Mouse (Mus musculus) midbrain, embryonic 10.5 days (tissue): ENCODE measurements at regions not wholly inside any gene's neighbourhood (a gene's known extent, or its start where the extent isn't known, plus 50 kb on each side); places are given as distances from the start of the nearest gene placed in this dataset.

Source experiments
- DNase-seq: peaks from one replicate; pipeline ENCODE4 v3.0.0-alpha.2; 2017; ENCODE audit warnings: low spot score
- H3K27ac ChIP-seq: fragments of 300-500 bp; sonication (generic); replicated peaks from 2 replicates; pipeline ENCODE4 v1.5.1; 2016; ENCODE audit warnings: mild to moderate bottlenecking
- H3K27me3 ChIP-seq: fragments of 300-500 bp; sonication (generic); 2 replicates; pipeline ENCODE4 v1.6.1; 2016; ENCODE audit warnings: low read depth, mild to moderate bottlenecking; ENCODE audit not compliant: poor library complexity, severe bottlenecking
- H3K36me3 ChIP-seq: fragments of 300-500 bp; sonication (generic); 2 replicates; pipeline ENCODE4 v1.6.1; 2016; ENCODE audit warnings: mild to moderate bottlenecking, moderate library complexity
- H3K4me1 ChIP-seq: fragments of 300-500 bp; sonication (generic); 2 replicates; pipeline ENCODE4 v1.6.1; 2016
- H3K4me3 ChIP-seq: fragments of 300-500 bp; sonication (generic); 2 replicates; pipeline ENCODE4 v1.5.1; 2016; ENCODE audit warnings: mild to moderate bottlenecking, moderate library complexity
- H3K9me3 ChIP-seq: fragments of 300-500 bp; sonication (generic); replicated peaks from 2 replicates; pipeline ENCODE4 v1.6.1; 2016; ENCODE audit warnings: mild to moderate bottlenecking
- WGBS: fragments of 180-500 bp; shearing (Covaris S2); methylation state at CpG from one replicate; pipeline ENCODE4 v1.1.7; 2016; 5-methylcytosine and 5-hydroxymethylcytosine counted together

DNA sequence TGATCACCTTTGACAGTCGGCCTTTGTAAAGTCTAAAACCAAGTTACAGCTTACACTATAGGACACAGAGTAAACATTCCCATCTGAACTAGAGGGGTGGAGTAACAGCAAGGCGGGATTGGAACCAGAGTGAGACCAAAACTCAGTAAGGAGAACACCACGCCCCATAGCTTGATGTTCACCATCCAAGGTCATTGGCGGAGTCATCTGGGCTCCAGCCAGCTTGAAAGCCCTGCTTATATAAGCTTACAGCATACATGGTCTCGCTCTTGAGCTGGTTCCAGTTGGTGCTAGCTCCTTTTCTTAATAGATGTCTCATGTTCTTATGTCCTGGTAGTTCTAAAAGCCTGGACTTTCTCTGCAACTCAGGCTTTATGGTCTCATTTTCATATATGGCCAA, 236.4 kb upstream of the Gm21798 start:
- no peak overlapping the region for H3K4me3 ChIP-seq
- H3K4me1 ChIP-seq = no peaks in the 10 kb centered on the region
- H3K9me3 ChIP-seq = no peaks in the 10 kb centered on the region
- no peak overlapping the region for H3K27ac ChIP-seq
- no peaks in the 10 kb centered on the region for H3K36me3 ChIP-seq
- no peak for DNase-seq
- WGBS = 90% methylated on average over 5 of the region's 5 CpGs
- no peaks in the 10 kb centered on the region for H3K27me3 ChIP-seq

DNA sequence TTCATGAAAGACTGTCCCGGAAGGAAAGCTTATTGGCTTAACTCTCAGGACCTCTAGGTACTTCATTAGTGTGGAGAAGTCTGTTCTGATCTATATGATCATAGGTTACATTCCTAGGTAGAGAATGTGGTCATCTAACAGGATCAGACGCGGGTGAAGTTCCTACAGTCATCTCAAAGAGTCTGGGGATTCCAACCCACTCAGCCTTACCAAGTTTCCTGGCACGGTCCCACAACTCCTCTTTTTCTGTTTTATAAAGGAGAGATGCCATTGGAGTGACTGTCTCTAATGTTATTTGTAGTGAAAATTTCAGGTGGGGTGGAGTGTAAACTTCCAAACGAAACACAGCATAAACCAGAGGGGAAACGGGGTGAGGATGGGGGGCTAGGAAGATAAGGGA, 233.4 kb upstream of the Gm21798 start:
- H3K36me3 ChIP-seq = no peaks in the 10 kb centered on the region
- 92% methylated on average over 6 of the region's 6 CpGs for WGBS
- no peaks in the 10 kb centered on the region for H3K9me3 ChIP-seq
- H3K27ac ChIP-seq = no peak overlapping the region
- H3K27me3 ChIP-seq = no peaks in the 10 kb centered on the region
- no peaks in the 10 kb centered on the region for H3K4me1 ChIP-seq
- no peak for DNase-seq
- no peak overlapping the region for H3K4me3 ChIP-seq

DNA sequence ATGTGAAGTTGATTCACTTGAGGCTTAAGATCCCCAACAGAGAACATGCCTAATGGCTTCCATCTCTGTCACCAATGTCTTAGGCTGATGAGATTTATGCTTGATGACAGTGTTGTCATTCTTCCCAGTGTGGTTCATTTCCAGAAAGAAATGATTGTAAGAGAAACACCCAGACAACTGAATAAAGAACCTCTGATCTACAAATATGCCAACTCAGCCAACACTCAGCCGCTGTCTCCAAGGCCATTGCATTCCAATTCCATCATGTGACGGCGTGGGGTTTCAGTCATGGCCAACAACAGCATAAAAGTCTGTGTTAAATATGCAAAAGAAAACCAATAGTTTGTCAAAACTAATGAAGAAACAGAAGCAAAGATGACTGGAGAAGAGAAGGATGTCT, 230.7 kb upstream of the Gm21798 start:
- Histone ChIP-seq H3K27me3 (no peaks in the 10 kb centered on the region), H3K4me3 (no peak overlapping the region), H3K27ac (no peak overlapping the region), H3K9me3 (no peaks in the 10 kb centered on the region), H3K4me1 (peaks cover 12% of the 10 kb centered on the region), H3K36me3 (no peaks in the 10 kb centered on the region)
- no peak for DNase-seq
- WGBS = 96% methylated on average over 3 of the region's 3 CpGs

DNA sequence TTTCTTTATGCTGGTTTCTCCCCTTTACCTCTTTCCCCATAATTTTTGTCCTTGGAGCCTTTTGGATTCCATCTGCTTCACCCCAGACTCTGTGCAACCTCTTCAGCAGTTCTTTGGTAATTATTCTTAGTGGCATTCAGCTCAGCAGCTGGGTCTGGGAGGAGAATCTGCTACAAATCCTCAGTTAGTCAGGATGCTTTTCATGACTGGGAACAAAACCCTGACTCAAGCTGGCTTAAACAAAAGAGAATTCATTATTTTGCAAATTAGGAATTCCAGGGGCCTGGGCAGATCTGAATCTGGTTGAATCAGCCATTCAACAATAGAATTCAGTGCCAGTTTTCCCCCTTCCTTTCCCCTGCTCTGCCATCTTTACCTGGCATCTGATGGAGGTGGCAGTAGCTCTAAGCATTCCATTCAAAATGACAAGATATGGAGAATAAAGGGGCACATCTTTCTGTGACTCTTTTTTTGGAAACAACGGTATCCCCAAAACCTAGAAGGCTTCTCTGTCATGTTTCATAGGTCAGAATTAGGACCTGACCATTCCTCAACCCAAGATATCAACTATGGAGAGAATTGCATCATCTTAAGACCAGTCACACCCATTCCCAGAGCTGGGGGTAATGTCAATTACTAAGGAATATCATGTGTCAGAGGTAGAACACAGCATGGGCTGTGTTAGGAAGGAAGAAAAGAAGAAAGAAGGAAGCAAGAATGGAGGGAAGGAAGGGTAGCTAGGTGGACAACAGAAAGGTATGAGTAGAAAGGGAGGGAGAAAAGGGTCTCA, 227.2 kb upstream of the Gm21798 start:
- DNase-seq = no peak
- Histone ChIP-seq H3K27me3 (no peaks in the 10 kb centered on the region), H3K27ac (peak overlapping the region; percentile 50; the same call in 1 of the 2 replicates), H3K36me3 (no peaks in the 10 kb centered on the region), H3K9me3 (no peaks in the 10 kb centered on the region), H3K4me3 (no peak overlapping the region), H3K4me1 (peaks cover 12% of the 10 kb centered on the region)
- 72% methylated on average over 1 of the region's 1 CpGs for WGBS

DNA sequence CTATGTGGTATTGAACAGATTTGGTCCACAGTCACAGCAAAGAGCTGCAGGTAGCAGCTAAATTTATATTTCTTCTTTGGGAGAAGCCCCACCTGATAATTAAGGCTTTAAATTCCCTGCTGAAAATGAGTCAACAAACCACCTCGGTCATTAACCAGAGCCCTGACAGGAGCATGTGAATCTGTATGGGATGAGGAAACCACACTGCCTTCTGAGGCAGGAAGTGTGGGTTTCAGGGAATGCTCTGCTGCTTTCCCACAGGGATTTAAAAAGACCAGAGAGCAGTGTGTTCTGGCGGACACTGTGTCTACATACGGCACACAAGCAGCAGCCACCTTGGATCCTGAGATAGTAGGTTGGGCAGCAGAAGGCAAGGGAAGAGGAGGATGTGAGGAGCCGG, 204.0 kb upstream of the Gm21798 start:
- H3K4me3 ChIP-seq = no peak overlapping the region
- no peak overlapping the region for H3K27ac ChIP-seq
- 67% methylated on average over 4 of the region's 4 CpGs for WGBS
- H3K4me1 ChIP-seq = no peaks in the 10 kb centered on the region
- no peaks in the 10 kb centered on the region for H3K9me3 ChIP-seq
- no peak for DNase-seq
- H3K27me3 ChIP-seq = no peaks in the 10 kb centered on the region
- no peaks in the 10 kb centered on the region for H3K36me3 ChIP-seq

DNA sequence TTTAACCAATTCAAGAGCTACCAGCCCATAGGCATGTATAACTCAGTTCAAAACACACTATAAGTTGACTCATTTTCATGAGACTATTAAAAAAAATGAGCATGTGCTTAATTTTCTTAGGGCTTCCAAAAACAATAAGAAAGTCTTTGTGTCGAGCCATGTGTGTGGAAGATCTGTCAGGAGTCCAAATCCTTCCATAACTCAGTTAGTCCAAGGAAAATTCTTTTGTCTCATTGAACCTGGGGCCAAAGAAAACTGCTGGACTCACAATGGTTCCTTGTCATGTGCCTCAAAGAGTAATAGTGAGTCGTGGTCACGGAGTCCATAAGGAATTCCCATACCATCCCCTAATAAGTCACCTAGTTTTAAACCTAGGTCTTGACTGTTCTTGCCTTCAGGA, 199.0 kb upstream of the Gm21798 start:
- 86% methylated on average over 3 of the region's 3 CpGs for WGBS
- no peaks in the 10 kb centered on the region for H3K4me1 ChIP-seq
- no peak for DNase-seq
- no peak overlapping the region for H3K27ac ChIP-seq
- no peaks in the 10 kb centered on the region for H3K36me3 ChIP-seq
- H3K27me3 ChIP-seq = no peaks in the 10 kb centered on the region
- no peaks in the 10 kb centered on the region for H3K9me3 ChIP-seq
- no peak overlapping the region for H3K4me3 ChIP-seq

DNA sequence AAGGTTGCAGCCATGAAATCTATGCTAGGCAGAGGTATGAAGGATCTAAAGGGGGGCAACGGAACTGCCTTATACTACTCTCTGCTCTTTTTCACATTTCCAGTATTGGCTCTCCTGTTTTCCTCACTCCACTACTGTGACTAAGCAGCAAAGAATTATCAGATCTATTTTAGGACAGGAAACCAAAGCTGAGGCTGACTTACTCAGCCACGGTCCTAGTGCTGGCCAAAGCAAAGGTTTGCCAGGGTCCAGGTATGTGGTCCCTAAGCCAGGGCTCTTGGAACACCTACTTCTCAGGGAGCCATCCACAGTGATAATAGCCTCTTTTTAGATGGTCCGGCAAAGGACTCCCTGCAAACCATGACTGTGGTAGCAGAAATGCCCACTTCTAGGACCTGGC, 195.6 kb upstream of the Gm21798 start:
- no peaks in the 10 kb centered on the region for H3K27me3 ChIP-seq
- DNase-seq = no peak
- H3K4me3 ChIP-seq = no peak overlapping the region
- H3K27ac ChIP-seq = no peak overlapping the region
- H3K36me3 ChIP-seq = no peaks in the 10 kb centered on the region
- no peaks in the 10 kb centered on the region for H3K9me3 ChIP-seq
- H3K4me1 ChIP-seq = no peaks in the 10 kb centered on the region
- whole genome bisulfite sequencing = 90% methylated on average over 3 of the region's 3 CpGs

DNA sequence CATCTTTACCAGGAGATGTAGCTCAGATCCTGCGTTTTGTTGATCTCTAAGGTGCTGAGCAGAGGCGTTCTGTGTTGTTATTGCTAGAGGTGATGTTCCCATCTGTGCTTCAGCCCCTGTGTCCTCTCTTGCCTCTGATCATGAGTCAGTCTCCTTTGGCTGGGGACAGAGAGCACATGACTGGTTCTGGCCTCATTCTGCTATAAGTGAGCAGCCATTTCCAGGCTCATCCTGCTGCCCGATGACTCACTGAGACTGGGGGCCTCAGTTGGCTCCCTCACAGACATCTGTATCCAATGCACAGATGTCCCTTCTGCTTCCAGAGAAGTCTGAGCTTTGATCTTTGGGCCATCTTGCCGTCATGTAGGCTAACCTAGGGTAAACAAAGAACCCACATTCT, 194.9 kb upstream of the Gm21798 start:
- H3K36me3 ChIP-seq = no peaks in the 10 kb centered on the region
- H3K27ac ChIP-seq = no peak overlapping the region
- no peak overlapping the region for H3K4me3 ChIP-seq
- no peak for DNase-seq
- WGBS = 75% methylated on average over 4 of the region's 4 CpGs
- no peaks in the 10 kb centered on the region for H3K4me1 ChIP-seq
- H3K27me3 ChIP-seq = no peaks in the 10 kb centered on the region
- H3K9me3 ChIP-seq = no peaks in the 10 kb centered on the region

DNA sequence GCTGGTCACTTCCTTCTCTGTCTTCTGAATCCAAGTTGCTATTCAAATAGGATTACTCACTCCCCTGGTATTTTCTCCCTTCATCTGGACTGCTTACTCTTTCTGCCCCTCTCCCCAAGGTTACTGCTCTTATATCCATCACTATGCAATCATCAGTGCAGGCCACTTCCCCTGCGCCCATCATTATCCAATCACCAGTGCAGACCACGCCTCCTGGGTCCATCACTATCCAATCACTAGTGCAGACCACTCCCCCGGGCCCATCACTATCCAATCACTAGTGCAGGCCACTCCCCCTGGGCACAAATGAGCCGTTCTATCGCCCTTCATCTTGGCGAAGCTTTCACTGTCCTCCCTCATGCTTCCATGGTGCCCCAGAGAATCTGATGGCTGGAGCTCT, 191.1 kb upstream of the Gm21798 start:
- 86% methylated on average over 6 of the region's 6 CpGs for WGBS
- Histone ChIP-seq H3K27me3 (no peaks in the 10 kb centered on the region), H3K4me3 (no peak overlapping the region), H3K27ac (no peak overlapping the region), H3K4me1 (no peaks in the 10 kb centered on the region), H3K36me3 (no peaks in the 10 kb centered on the region), H3K9me3 (no peaks in the 10 kb centered on the region)
- no peak for DNase-seq

DNA sequence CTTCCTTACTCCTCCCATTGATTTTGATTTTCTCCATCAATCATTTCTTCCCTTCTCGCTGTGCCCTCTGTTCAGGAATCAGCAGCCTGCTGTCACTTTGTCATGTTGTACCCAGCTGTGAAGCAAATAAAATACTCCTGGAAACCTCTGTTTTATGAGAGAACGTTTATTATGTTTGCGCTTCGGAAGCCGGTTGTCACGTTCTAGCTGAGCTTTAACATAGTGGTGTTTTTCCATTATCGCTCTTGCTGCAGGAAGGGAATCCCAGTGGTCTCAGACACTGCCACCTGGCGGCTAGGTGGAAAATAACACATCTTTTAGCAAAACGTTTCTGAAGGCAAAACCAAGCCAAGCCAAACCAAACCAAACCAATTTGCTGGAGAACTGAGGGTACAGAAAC, 190.2 kb upstream of the Gm21798 start:
- DNase-seq = peak; percentile 73
- Histone ChIP-seq H3K4me3 (no peak overlapping the region), H3K4me1 (no peaks in the 10 kb centered on the region), H3K9me3 (no peaks in the 10 kb centered on the region), H3K36me3 (no peaks in the 10 kb centered on the region), H3K27me3 (no peaks in the 10 kb centered on the region), H3K27ac (no peak overlapping the region)
- 35% methylated on average over 9 of the region's 9 CpGs for WGBS
